Mouse (Mus musculus) midbrain, embryonic 16.5 days (tissue): Measurements from ENCODE around the gene Ambn. TPM values are rescaled to one million over a fixed set of nuclear protein-coding genes. Genes with fewer than 3 reads are reported as not detected.
"Not testable (repeated sequence)": the region's sequence is repeated elsewhere in the genome, so short reads cannot be mapped to it uniquely, and the experiment has no call there.

Experiments
- ATAC-seq: fragments of 200-750 bp; cut with Nextera tagmentation; 2 replicates; pipeline ENCODE4 v1.8.0; 2017; ENCODE audit warnings: moderate TSS enrichment
- H3K27ac ChIP-seq: fragments of 300-500 bp; sonication (generic); 2 replicates; pipeline ENCODE4 v1.5.1; 2014; ENCODE audit warnings: mild to moderate bottlenecking, low read length, mixed read lengths
- H3K27me3 ChIP-seq: fragments of 300-500 bp; sonication (generic); 2 replicates; pipeline ENCODE4 v1.6.1; 2014; ENCODE audit warnings: low read depth, low read length, mixed read lengths; ENCODE audit not compliant: control insufficient read depth, insufficient read depth
- H3K36me3 ChIP-seq: fragments of 300-500 bp; sonication (generic); 2 replicates; pipeline ENCODE4 v1.6.1; 2014; ENCODE audit warnings: mild to moderate bottlenecking, low read length, moderate library complexity, mixed read lengths; ENCODE audit not compliant: control insufficient read depth, insufficient read depth
- H3K4me1 ChIP-seq: fragments of 300-500 bp; sonication (generic); 2 replicates; pipeline ENCODE4 v1.6.1; 2014; ENCODE audit warnings: mild to moderate bottlenecking, low read length, mixed read lengths; ENCODE audit not compliant: control insufficient read depth, insufficient read depth
- H3K4me2 ChIP-seq: fragments of 300-500 bp; sonication (generic); 2 replicates; pipeline ENCODE4 v1.6.1; 2014; ENCODE audit warnings: mild to moderate bottlenecking, low read length, mixed read lengths
- H3K4me3 ChIP-seq: fragments of 300-500 bp; sonication (generic); 2 replicates; pipeline ENCODE4 v1.5.1; 2014; ENCODE audit warnings: low read depth, mild to moderate bottlenecking, low read length, moderate library complexity, mixed read lengths
- H3K9ac ChIP-seq: fragments of 300-500 bp; sonication (generic); 2 replicates; pipeline ENCODE4 v1.6.1; 2014; ENCODE audit warnings: low read depth, low read length, mixed read lengths
- H3K9me3 ChIP-seq: fragments of 300-500 bp; sonication (generic); replicated peaks from 2 replicates; pipeline ENCODE4 v1.6.1; 2014; ENCODE audit warnings: mild to moderate bottlenecking, low read length, mixed read lengths; ENCODE audit not compliant: control insufficient read depth, poor library complexity, severe bottlenecking
- WGBS: fragments of 180-500 bp; shearing (Covaris S2); extraction: QIAGEN DNeasy Blood & Tissue Kit; methylation state at CpG from one replicate; pipeline ENCODE4 v1.1.7; 2014; 5-methylcytosine and 5-hydroxymethylcytosine counted together
- polyA plus RNA-seq: library from polyadenylated mRNA; unstranded; fragments of >200 nt; fragmentation: Nextera tagmentation; extraction: Ambion mirVana; gene quantifications from 2 replicates; pipeline ENCODE4 v1.2.1, GENCODE M21; 2015

Ambn gene
- polyA plus RNA-seq, result not detected in 2 replicates

- Histone ChIP-seq H3K9me3 (no peaks in the 10 kb centered on the region; the same call in 1 of the 2 replicates), H3K27ac (no peak within 1 kb of the TSS), H3K27me3 (no peaks in the 10 kb centered on the region), H3K36me3 (no peaks in the 10 kb centered on the region), H3K9ac (no peak within 1 kb of the TSS), H3K4me1 (no peaks in the 10 kb centered on the region), H3K4me3 (no peak within 1 kb of the TSS), H3K4me2 (no peak within 1 kb of the TSS)
- no peak for ATAC-seq
- 91% methylated on average over 3 of the region's 3 CpGs for WGBS
Measured at GRCm38 (mm10) chr5:88455691-88456090, at the start of gene Ambn. Ambn (plus strand) TSS chr5:88455991.

GRCm38 (mm10) chr5:88420319-88421065 is 35.3 kb upstream of the Ambn start:
- 94% methylated on average over 8 of the region's 8 CpGs for WGBS
- Histone ChIP-seq H3K9me3 (no peaks in the 10 kb centered on the region), H3K27ac (no peak overlapping the region), H3K27me3 (no peaks in the 10 kb centered on the region), H3K4me3 (no peak overlapping the region), H3K4me2 (no peak overlapping the region), H3K36me3 (no peaks in the 10 kb centered on the region), H3K9ac (no peak overlapping the region), H3K4me1 (no peaks in the 10 kb centered on the region)
- no peak for ATAC-seq

GRCm38 (mm10) chr5:88424892-88425291 is 30.9 kb upstream of the Ambn start:
- not testable (repeated sequence) for H3K9ac ChIP-seq, H3K4me3 ChIP-seq
- 74% methylated on average over 2 of the region's 2 CpGs for WGBS

GRCm38 (mm10) chr5:88426753-88427152 is 29.0 kb upstream of the Ambn start:
- no peak overlapping the region for H3K4me2 ChIP-seq
- 24% methylated on average over 1 of the region's 1 CpGs for WGBS
- ATAC-seq, result 0 out of 2 replicates have a peak, but pooled peaks have one; percentile 21
- no peaks in the 10 kb centered on the region for H3K27me3 ChIP-seq
- no peaks in the 10 kb centered on the region for H3K9me3 ChIP-seq
- H3K9ac ChIP-seq, result no peak overlapping the region
- H3K36me3 ChIP-seq, result no peaks in the 10 kb centered on the region
- H3K27ac ChIP-seq, result no peak overlapping the region
- H3K4me1 ChIP-seq, result no peaks in the 10 kb centered on the region
- no peak overlapping the region for H3K4me3 ChIP-seq

More at GRCm38 (mm10) chr5:88424892-88425291, 30.9 kb upstream of the Ambn start:
- not testable (repeated sequence) for H3K27ac ChIP-seq, ATAC-seq, H3K9me3 ChIP-seq, H3K4me1 ChIP-seq, H3K36me3 ChIP-seq, H3K27me3 ChIP-seq, H3K4me2 ChIP-seq

GRCm38 (mm10) chr5:88467471-88467870 is 11.7 kb downstream of the Ambn start:
- Histone ChIP-seq H3K4me3 (no peak overlapping the region), H3K36me3 (no peaks in the 10 kb centered on the region), H3K9me3 (no peaks in the 10 kb centered on the region), H3K9ac (no peak overlapping the region), H3K27me3 (no peaks in the 10 kb centered on the region), H3K27ac (no peak overlapping the region), H3K4me1 (no peaks in the 10 kb centered on the region), H3K4me2 (no peak overlapping the region)
- ATAC-seq, result no peak
- 90% methylated on average over 2 of the region's 2 CpGs for WGBS

GRCm38 (mm10) chr5:88468807-88469704 is 13.3 kb downstream of the Ambn start:
- Histone ChIP-seq H3K4me3 (no peak overlapping the region), H3K9ac (no peak overlapping the region), H3K36me3 (no peaks in the 10 kb centered on the region), H3K4me2 (no peak overlapping the region), H3K4me1 (no peaks in the 10 kb centered on the region), H3K9me3 (no peaks in the 10 kb centered on the region), H3K27me3 (no peaks in the 10 kb centered on the region), H3K27ac (no peak overlapping the region)
- ATAC-seq, result no peak
- 93% methylated on average over 4 of the region's 4 CpGs for whole genome bisulfite sequencing

GRCm38 (mm10) chr5:88487675-88488074 is 31.9 kb downstream of the Ambn start, which contains the start of gene Enam:
Enam (plus strand) TSS chr5:88487975.
- Histone ChIP-seq H3K4me1 (no peaks in the 10 kb centered on the region), H3K4me2 (no peak within 1 kb of the TSS), H3K36me3 (no peaks in the 10 kb centered on the region), H3K4me3 (no peak within 1 kb of the TSS), H3K9ac (no peak within 1 kb of the TSS), H3K27ac (no peak within 1 kb of the TSS), H3K27me3 (no peaks in the 10 kb centered on the region), H3K9me3 (no peaks in the 10 kb centered on the region)
- ATAC-seq, result no peak

- Histone ChIP-seq H3K9ac (no peak overlapping the region), H3K4me2 (no peak overlapping the region), H3K4me3 (no peak overlapping the region), H3K27me3 (no peaks in the 10 kb centered on the region), H3K27ac (no peak overlapping the region), H3K36me3 (no peaks in the 10 kb centered on the region), H3K4me1 (no peaks in the 10 kb centered on the region), H3K9me3 (no peaks in the 10 kb centered on the region)
- 85% methylated on average over 2 of the region's 2 CpGs for WGBS
- no peak for ATAC-seq
Measured at GRCm38 (mm10) chr5:88489004-88489403, 33.2 kb downstream of the Ambn start.

- ATAC-seq, result no peak
Measured at GRCm38 (mm10) chr5:88491111-88491510, 35.3 kb downstream of the Ambn start.

More at GRCm38 (mm10) chr5:88491111-88491510, 35.3 kb downstream of the Ambn start:
- Histone ChIP-seq H3K27ac (no peak overlapping the region), H3K9ac (no peak overlapping the region), H3K4me3 (no peak overlapping the region), H3K4me1 (no peaks in the 10 kb centered on the region), H3K4me2 (no peak overlapping the region), H3K36me3 (no peaks in the 10 kb centered on the region), H3K27me3 (no peaks in the 10 kb centered on the region), H3K9me3 (no peaks in the 10 kb centered on the region)
- 49% methylated on average over 5 of the region's 5 CpGs for WGBS
